Mouse (Mus musculus): ENCODE measurements around the gene Copz2.

DNA sequence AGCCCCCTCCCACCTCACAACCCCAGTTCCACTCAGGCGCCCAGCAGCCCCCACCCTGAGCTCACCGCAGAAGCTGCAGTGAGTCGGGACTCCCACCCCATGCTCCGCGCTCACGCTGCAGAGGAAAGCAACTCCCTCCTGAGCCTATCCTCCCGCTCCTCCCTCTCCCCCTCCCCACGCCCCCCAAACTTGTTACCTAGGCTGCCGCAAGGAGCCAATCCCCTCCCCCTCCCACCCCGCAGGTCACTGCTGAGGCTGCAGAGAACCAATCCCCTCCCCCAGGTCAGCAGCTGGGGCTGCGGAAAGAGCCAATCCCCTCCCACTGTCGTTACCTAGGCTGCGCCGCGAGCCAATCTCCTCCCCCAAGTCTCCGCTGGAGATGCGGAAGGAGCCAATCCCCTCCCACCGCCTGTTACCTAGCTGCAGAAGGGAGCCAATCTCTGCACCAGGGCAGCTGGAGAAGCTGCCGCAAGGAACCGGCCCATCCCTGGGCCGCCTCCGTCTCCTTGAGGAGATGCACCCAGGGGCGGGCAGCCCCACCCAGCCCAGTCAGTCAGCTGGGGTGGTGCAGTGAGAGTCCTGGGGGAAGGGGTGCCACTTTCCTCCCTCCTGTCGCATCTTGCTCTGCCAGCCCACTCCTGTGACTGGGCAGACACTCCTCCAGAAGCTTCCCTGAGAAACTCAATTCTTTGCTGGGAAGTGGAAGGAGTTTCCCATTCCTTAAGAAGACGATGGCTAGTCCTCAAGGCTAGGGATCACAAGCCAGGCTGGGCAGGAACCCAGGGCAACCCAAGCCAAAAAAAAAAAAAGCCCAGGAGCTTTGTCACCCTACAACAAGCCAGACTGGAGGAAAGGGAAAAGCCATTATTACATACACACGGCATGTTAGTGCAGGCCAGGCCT lies 25.5 kb upstream of the Copz2 start:
- TF ChIP-seq TAL1 (IDR thresholded peaks at IDR 0.05; ENCODE audit: low read length) (no peak), GATA1 (IDR thresholded peaks at IDR 0.05; ENCODE audit: low read length) (no peak)
